Mouse (Mus musculus) gastrocnemius, postnatal 4 days (tissue): ENCODE measurements at regions not wholly inside any gene's neighbourhood (a gene's known extent, or its start where the extent isn't known, plus 50 kb on each side); places are given as distances from the start of the nearest gene placed in this dataset. TPM values are rescaled to one million over a fixed set of nuclear protein-coding genes. Genes with fewer than 3 reads are reported as not detected.

ENCODE experiments used
- DNase-seq, 2 experiments: peaks; one replicate each; pipeline ENCODE4 v3.0.0; 2021 to 2022; ENCODE audit warnings: low spot score in 2 of 2, mixed read lengths in 2 of 2
- microRNA-seq: library from miRNA; unstranded; fragments of <30 nt; microRNA quantifications from one replicate; pipeline ENCODE4 v1.2.0, GENCODE M21; 2021

DNA sequence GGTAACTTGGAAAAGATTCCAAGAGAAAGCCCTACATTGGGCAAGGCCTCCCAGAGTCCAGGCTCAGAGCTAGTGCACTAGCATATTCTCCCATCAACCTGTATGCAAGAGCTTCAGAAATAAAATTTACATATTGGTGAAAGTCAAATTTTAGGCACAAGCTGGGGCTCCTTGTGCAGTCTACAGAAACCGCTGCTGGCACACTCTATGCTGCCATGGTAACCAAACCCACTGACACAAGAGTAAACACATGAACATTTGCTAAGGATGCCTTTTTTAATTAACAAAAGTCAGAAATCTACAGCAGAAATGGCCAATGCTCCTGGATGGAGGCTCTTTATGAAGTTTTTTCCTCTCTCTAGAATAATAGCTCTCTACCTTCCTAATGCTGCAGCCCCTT lies 75.9 kb upstream of the Gm9747 start:
- DNase-seq, result no peak

DNA sequence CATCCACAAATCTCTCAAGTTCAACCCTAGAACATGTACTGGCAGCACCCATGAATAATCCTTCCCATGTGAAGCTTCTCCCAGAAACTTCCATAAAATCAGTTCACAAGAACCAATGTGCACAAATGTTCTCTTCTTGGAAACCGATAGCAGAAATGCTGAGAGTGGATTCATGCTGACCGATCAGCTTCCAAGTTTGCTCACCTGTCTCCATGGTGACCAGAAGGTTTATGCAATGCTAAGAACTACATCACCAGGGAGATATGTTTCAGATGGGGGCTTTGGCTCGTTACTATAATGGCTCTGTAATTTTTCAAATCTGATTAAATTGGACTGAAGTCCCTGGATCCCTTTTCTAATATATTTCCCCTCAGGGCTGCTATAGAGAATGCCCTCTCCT lies 74.4 kb upstream of the Gm9747 start:
- DNase-seq, result no peak

DNA sequence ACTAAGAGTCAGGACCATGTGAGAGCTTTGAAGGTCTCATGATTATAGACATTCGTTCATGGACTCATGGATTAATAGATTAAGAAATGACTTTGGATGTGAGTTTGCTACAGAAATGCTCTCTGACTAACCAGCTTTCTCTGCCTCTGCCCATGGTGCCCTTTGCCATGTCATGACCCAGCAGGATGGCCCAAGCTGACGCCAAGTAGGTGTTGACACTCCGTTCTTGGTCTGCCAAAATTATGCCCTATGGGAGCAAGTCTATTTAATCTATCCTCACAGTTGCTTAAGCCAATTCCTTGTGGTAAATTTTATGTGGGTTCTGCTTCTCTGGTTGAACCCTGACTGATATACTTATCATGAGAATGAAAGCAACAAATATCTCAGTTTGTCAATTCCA lies 73.7 kb upstream of the Gm9747 start:
- no peak for DNase-seq

DNA sequence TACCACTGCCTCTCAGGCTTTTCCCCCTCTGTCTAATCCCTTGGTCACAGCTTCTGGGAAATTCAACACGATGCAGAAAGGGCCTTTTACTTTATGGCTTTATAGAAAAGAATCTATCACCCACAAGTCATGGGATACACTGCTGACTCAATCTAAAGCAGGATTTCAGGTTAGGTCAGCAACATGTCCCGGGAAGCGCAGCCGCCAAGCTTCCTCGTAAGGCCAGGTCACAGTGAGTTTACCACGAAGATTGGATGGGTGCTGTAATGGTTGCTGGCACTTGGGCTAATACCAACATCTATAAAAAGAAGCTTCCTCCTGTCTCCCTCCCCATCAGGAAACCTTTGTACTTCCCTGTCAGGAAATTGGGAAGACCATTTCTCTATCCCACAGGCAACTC lies 70.0 kb upstream of the Gm9747 start:
- no peak for DNase-seq

DNA sequence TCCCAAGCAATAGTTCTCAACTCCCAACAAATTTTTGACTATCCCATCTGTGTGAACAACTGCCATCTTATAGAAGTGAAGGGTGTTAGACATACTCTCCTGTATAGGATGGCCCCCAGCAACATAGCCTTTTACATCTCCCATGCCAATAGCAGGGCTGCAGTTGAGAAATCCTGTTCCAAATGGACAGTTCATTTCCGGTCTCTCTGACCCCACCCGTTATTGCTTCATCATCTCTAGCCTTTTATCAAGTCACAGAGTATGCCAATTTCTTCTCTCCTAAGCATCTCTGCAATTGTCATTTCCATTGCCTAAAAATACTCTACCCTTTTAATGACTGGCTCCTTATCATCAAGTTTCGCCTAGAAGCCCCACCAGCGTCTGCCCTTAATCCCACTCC lies 64.8 kb upstream of the Gm9747 start:
- DNase-seq, result no peak

DNA sequence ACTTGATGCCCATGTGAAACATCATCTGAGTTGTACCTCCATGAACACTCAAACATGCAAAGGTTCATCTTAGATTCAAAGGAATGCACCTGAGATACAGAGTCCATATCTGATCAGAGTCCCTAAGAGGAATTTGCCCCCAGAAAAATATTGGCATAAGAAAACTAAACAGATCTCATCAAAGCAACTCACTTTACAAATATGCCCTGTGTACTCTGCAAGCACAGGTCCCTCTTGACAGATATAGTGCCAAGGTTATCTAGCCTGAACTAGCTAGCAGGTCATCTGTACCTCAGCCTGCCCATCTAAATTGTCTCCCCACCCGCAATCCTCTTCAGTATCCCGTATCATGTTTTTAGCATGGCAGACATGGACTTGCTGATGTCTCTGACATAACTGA lies 64.0 kb upstream of the Gm9747 start:
- no peak for DNase-seq

DNA sequence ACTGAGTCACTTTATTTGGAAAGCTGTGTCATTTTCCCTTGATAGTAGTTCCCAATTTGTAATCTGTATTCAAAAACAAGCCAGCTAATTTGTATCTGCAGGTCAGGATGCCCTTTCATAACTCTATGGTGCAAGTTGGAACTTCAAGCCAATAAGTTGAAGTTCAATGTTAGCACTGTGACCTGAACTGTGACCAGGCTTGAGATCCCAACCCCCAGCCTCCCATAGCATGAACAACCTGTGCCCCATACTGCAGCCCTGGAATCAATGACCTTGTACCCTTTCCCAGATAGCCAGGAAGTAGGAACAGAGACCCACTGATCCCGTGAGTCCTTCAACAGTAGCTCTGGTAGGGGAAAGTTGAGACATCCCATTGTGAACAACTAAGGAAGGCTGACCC lies 52.5 kb upstream of the Gm9747 start:
- DNase-seq, result no peak

Small RNA genes in the stretch of these regions (microRNA-seq; reads per million reads assigned to microRNA genes)
- gene Mir6344, result not detected
